Mouse (Mus musculus): Measurements from ENCODE around the gene Nhs. TPM values are rescaled to one million over a fixed set of nuclear protein-coding genes. Genes with fewer than 3 reads are reported as not detected.

The Nhs gene
- total and polyA plus RNA-seq, 3 experiments = 0.04 TPM; not detected in 2

- Histone ChIP-seq H3K27ac (ENCODE audit: control insufficient read depth, low read depth, low read length) (no peak overlapping the region), H3K27me3 (ENCODE audit: control insufficient read depth in 1 of 2, insufficient read depth in 2 of 2, low read length in 2 of 2) (peaks cover 0 to 2% of the 10 kb centered on the region in 2 experiments; a peak in 3 of 4 replicates), H3K9ac (ENCODE audit: control insufficient read depth, low read depth, low read length, poor library complexity, severe bottlenecking) (no peak overlapping the region), H3K36me3 (ENCODE audit: control insufficient read depth in 1 of 2, insufficient read depth in 2 of 2, low read length in 2 of 2) (no peaks in the 10 kb centered on the region), H3K4me3 (ENCODE audit: control insufficient read depth in 1 of 2, insufficient read depth in 1 of 2, low read depth in 2 of 2, low read length in 2 of 2) (no peak overlapping the region), H3K79me2 (ENCODE audit: control insufficient read depth, insufficient read depth, low read length, poor library complexity) (no peaks in the 10 kb centered on the region), H3K4me1 (ENCODE audit: control insufficient read depth in 1 of 2, insufficient read depth in 2 of 2, low read length in 2 of 2) (no peaks in the 10 kb centered on the region), H3K9me3 (replicated peaks; ENCODE audit: insufficient read depth, low read length) (no peaks in the 10 kb centered on the region)
- no peak for TF ChIP-seq ZKSCAN1 (IDR thresholded peaks at IDR 0.05; ENCODE audit: low read depth, low read length)
- TF ChIP-seq GABPA (IDR thresholded peaks at IDR 0.05; ENCODE audit: low read depth, low read length) = no peak
- no peak for TF ChIP-seq TAL1 (IDR thresholded peaks at IDR 0.05; ENCODE audit: low read length)
- TF ChIP-seq UBTF (IDR thresholded peaks at IDR 0.05; ENCODE audit: borderline replicate concordance, insufficient read depth, low read depth, low read length) = no peak
- TF ChIP-seq CHD1 (IDR thresholded peaks at IDR 0.05; ENCODE audit: low read depth, low read length) = no peak
- no peak for TF ChIP-seq TCF12 (IDR thresholded peaks at IDR 0.05; ENCODE audit: low read depth, low read length)
- no peak for TF ChIP-seq NRF1 (IDR thresholded peaks at IDR 0.05; ENCODE audit: insufficient read depth, low read depth, low read length, poor library complexity, severe bottlenecking)
- no peak for TF ChIP-seq USF2 (IDR thresholded peaks at IDR 0.05; ENCODE audit: borderline replicate concordance in 1 of 2, insufficient read depth in 1 of 2, low read depth in 1 of 2, low read length in 2 of 2)
- no peak for TF ChIP-seq ELF1 (IDR thresholded peaks at IDR 0.05; ENCODE audit: low read depth, low read length)
- TF ChIP-seq TBP (IDR thresholded peaks at IDR 0.05; ENCODE audit: low read depth, low read length) = no peak
- TF ChIP-seq MEF2A (IDR thresholded peaks at IDR 0.05; ENCODE audit: extremely low read depth, insufficient replicate concordance, low read depth, low read length, poor library complexity, severe bottlenecking) = no peak
- TF ChIP-seq SMC3 (IDR thresholded peaks at IDR 0.05; ENCODE audit: low read depth, low read length) = no peak
- TF ChIP-seq E2F4 (IDR thresholded peaks at IDR 0.05; ENCODE audit: borderline replicate concordance, low read depth, low read length) = no peak
- no peak for TF ChIP-seq NELFE (IDR thresholded peaks at IDR 0.05; ENCODE audit: low read depth, low read length)
- no peak for TF ChIP-seq POLR2AphosphoS2 (IDR thresholded peaks at IDR 0.05; ENCODE audit: low read length)
- TF ChIP-seq SIN3A (IDR thresholded peaks at IDR 0.05; ENCODE audit: low read length) = no peak
- no peak for TF ChIP-seq ZMIZ1 (IDR thresholded peaks at IDR 0.05; ENCODE audit: low read depth, low read length)
- no peak for TF ChIP-seq KAT2A (conservative IDR thresholded peaks at IDR 0.05; ENCODE audit: low read depth, low read length)
- no peak for TF ChIP-seq RCOR1 (IDR thresholded peaks at IDR 0.05; ENCODE audit: low read depth, low read length)
- no peak for TF ChIP-seq GATA1 (IDR thresholded peaks at IDR 0.05; ENCODE audit: low read depth, low read length)
- no peak for DNase-seq (ENCODE audit: low read depth, low spot score)
Observed at GRCm38 (mm10) chrX:162009876-162010275, 149.7 kb downstream of the Nhs start.

GRCm38 (mm10) chrX:162003818-162004217, 155.7 kb downstream of the Nhs start:
- peaks cover 0 to 2% of the 10 kb centered on the region in 2 experiments; a peak in 3 of 4 replicates for H3K27me3 ChIP-seq (ENCODE audit: control insufficient read depth in 1 of 2, insufficient read depth in 2 of 2, low read length in 2 of 2)
- no peaks in the 10 kb centered on the region for H3K9me3 ChIP-seq (replicated peaks; ENCODE audit: insufficient read depth, low read length)
- DNase-seq (ENCODE audit: low read depth, low spot score) = no peak
- no peak overlapping the region for H3K4me3 ChIP-seq (ENCODE audit: control insufficient read depth in 1 of 2, insufficient read depth in 1 of 2, low read depth in 2 of 2, low read length in 2 of 2)
- H3K4me1 ChIP-seq (ENCODE audit: control insufficient read depth in 1 of 2, insufficient read depth in 2 of 2, low read length in 2 of 2) = no peaks in the 10 kb centered on the region
- no peaks in the 10 kb centered on the region for H3K79me2 ChIP-seq (ENCODE audit: control insufficient read depth, insufficient read depth, low read length, poor library complexity)
- H3K27ac ChIP-seq (ENCODE audit: control insufficient read depth, low read depth, low read length) = no peak overlapping the region
- H3K9ac ChIP-seq (ENCODE audit: control insufficient read depth, low read depth, low read length, poor library complexity, severe bottlenecking) = no peak overlapping the region
- H3K36me3 ChIP-seq (ENCODE audit: control insufficient read depth in 1 of 2, insufficient read depth in 2 of 2, low read length in 2 of 2) = no peaks in the 10 kb centered on the region
- TF ChIP-seq NRF1 (IDR thresholded peaks at IDR 0.05; ENCODE audit: insufficient read depth, low read depth, low read length, poor library complexity, severe bottlenecking) (no peak), MXI1 (IDR thresholded peaks at IDR 0.05; ENCODE audit: low read depth, low read length) (no peak)

Data from MEL (cell line).